Mouse (Mus musculus) megakaryocyte progenitor cell, adult 5-6 weeks (primary cell): ENCODE data around the gene 4930522H14Rik. TPM values are rescaled to one million over a fixed set of nuclear protein-coding genes. Genes with fewer than 3 reads are reported as not detected.

Experiments
- ATAC-seq: replicated peaks from 2 replicates; pipeline ENCODE4 v1.8.0; 2016; ENCODE audit warnings: mild to moderate bottlenecking, moderate TSS enrichment, inconsistent platforms; ENCODE audit not compliant: poor library complexity
- total RNA-seq, 2 experiments: library from RNA; stranded (forward) in 1 of 2; stranded (reverse) in 1 of 2; fragments of 157-497, 149-512 nt in 1 of 2; fragments of 200-1000 nt in 1 of 2; gene quantifications; 2 replicates each; pipeline versions ENCODE4 v1.2.3 to v1.2.4; 2015 to 2017

The 4930522H14Rik gene
- not detected in 2 replicates for total RNA-seq (2015)
- total RNA-seq (2017): not detected in 2 replicates

DNA sequence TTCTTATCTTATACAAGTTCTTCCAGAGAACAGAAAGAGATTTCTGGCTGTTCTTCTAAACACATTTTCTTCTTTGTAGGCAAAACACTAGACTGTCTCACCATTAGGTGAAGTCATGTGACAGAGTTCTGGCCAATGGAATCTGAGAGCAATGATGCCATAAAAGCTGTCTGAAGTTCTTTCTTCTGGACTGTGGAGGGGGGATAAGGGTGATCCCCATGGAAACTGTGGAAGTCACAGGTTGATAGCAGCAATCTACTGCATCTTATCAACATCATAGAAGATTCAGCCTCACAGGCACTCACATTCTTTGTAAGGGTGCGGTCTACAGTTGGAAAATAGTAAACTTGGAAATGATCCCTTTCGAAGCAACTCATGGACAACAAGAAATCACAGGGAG, at the start of gene 4930522H14Rik:
Gene 4930522H14Rik, minus strand, starts transcription at position 187 of the 400 bp plus-strand sequence.
- ATAC-seq: no peak

DNA sequence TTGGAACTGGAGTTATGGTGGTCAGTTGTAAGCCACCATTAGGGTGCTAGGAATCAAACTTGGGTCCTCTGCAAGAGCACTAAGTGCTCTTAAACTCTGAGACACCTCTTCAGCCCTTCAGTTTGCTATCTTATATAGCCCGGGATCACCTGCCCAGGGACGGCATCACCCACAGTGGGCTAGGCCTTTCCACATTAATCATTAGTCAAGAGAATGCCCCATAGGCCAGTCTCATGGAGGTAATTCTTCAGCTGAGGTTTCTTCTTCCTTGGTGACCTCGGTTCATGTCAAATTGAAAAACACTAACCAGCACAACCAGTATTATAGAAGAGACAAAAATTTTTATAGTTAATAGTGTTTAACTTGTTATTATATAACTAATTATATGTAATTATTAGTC, 47.3 kb upstream of the 4930522H14Rik start:
- no peak for ATAC-seq

GRCm38 (mm10) chr4:109576933-109577332, 45.8 kb upstream of the 4930522H14Rik start:
- peak; percentile 75 for ATAC-seq

- ATAC-seq: no peak
Observed at GRCm38 (mm10) chr4:109574845-109575244, 43.7 kb upstream of the 4930522H14Rik start.

DNA sequence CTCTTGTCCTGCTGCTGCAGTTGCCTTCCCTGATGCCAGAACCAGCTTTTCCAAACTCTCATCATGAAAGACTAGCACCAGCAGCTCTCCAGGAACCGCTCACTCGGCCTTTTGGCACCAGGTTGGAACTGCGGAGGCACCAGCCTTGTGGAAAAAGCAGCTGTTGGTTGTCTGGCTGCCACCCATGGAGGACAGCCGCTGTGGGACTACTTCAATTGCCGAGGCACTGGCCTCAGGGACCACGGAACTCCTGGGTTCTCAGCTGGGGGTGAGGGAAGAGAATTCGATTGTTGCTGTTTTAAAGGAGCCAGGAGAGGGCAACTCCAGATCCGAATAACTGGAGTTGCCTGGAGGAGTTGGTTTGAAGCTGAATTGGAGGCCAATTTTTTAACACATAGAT, 43.2 kb upstream of the 4930522H14Rik start:
- no peak for ATAC-seq

- ATAC-seq: no peak
Observed at GRCm38 (mm10) chr4:109572632-109573031, 41.5 kb upstream of the 4930522H14Rik start.

GRCm38 (mm10) chr4:109569421-109569820, 38.3 kb upstream of the 4930522H14Rik start:
- ATAC-seq: no peak

DNA sequence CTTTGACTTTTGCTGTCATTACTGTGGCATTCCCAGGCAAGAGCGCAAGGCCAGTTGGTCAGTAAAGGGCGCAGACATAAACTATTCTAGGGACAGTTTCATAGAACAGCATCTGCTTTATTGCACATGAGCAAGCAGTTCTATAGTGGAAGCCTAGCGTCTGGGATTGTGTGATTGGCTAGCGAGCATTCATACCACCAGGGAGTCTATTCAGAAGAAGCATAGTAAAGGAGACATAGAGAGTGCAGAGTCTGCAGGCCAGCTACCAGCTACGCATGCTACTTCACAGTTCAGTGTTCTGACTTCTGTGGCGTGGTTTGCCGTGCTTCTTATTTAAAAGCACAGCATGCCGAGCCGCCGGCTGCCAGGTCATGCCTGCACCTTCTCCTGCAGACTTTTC, 37.9 kb upstream of the 4930522H14Rik start:
- no peak for ATAC-seq

- no peak for ATAC-seq
Observed at GRCm38 (mm10) chr4:109564711-109565110, 33.6 kb upstream of the 4930522H14Rik start.

GRCm38 (mm10) chr4:109550338-109551150, 19.4 kb upstream of the 4930522H14Rik start:
- peak; percentile 60 for ATAC-seq

DNA sequence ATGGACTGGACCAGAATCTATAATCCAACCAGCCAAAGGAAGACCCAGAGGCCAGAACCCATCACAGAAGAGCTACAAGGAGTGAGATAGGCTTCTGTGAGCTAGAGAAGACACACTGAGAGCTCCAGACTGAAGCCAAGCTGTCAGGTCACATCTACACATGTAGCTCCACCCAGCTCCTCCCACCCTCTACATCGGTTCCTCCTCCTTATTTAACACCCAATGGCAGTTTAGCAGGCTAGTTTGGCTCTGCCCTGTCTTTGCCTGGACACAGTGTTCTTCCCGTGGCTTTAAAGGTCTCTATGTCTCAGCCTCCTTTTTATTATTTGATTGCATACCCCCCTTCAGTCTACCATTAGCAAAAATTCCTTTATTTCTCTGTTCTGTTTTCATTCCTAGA, 16.2 kb upstream of the 4930522H14Rik start:
- peak; percentile 57; the same call in 1 of the 2 replicates for ATAC-seq

DNA sequence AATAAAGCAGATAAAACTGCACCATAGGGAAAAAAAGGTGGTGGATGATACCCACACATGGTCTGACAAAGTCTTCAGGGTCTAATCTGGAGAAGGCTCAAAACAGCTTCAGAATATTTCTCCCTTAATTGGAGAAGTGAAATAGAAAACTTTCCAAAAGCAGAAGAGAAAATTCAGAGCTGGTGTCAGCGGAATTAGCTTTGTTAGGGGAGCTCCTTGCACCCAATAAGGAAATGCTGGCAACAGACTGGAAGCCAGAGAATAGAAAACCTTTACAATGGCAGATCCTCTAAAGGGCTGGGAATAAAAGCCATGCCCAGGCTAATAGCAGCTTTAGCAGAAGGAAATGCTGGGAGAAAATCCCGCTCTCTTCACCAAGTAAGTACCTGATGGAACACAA, 15.4 kb upstream of the 4930522H14Rik start:
- ATAC-seq: peak; percentile 37; the same call in 1 of the 2 replicates

DNA sequence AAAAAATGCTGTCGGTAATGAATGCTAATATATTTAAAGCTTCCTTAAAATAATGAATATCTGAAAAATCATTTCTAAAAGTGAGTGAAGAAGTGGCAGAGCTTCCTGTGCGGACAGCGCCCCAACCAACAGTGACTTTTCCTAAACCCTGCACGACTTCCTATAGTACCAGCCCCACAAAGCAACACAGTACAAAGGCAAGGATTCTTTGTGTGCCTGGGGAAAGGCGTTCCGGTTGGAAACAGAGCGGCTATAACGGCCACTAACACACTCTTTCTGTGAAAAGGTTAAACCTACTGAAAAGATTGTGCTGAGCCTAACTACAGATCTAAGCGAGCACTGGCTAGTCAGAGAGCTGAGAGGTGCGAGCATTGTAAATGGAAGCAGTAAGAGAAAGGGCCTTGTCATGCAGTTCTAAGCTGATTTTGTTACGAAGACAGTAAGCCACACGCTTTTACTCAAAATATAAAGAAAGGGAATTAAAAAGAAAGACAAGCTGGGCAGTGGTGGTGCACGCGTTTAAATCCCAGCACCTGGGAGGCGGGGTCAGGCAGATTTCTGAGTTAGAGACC, 766 bp downstream of the 4930522H14Rik start:
- ATAC-seq: no peak

DNA sequence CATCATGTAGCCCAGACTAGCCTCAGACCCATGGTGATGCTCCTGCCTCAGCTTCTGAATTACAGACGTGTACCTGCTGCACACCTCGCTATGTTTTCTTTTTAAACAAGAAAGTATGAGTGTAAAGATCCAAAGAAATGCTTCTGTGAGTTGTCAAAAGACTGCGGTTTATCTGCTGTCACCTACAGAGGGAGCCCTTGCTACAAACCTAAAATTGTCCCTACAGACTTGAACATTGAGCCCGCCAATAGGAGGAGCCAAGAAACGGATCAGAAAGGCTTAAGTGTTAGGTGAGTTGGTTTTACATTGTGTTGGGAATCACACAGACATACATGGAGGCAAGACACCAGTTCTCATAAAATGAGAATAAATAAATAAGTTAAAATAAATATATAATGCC, 26.2 kb downstream of the 4930522H14Rik start:
- peak; percentile 99 for ATAC-seq

GRCm38 (mm10) chr4:109498476-109498875, 32.6 kb downstream of the 4930522H14Rik start:
- ATAC-seq: no peak

DNA sequence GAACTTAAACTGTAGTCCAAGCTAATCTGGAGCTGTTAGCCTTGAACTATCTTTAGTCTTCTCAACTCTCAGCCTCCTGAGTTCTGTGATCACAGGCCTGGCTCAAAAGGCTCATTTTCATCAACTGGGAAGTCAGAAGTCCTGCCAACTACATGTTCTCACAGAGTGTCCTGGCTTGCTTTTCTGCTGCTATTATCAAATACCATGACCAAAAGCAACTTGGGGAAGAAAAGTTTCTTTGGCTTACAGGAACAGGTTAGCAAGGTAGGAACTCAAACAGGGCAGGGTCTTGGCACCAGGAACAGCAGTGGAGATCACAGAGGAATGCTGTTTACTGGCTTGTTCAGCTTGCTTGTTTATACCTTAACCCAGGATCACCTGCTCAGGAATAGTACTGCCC, 37.5 kb downstream of the 4930522H14Rik start:
- ATAC-seq: no peak

- ATAC-seq: no peak
Observed at GRCm38 (mm10) chr4:109488812-109489211, 42.3 kb downstream of the 4930522H14Rik start.

GRCm38 (mm10) chr4:109484621-109485020, 46.5 kb downstream of the 4930522H14Rik start, which contains the start of gene Rnf11:
Rnf11 (minus strand) TSS chr4:109484728.
- ATAC-seq: peak; percentile 87

DNA sequence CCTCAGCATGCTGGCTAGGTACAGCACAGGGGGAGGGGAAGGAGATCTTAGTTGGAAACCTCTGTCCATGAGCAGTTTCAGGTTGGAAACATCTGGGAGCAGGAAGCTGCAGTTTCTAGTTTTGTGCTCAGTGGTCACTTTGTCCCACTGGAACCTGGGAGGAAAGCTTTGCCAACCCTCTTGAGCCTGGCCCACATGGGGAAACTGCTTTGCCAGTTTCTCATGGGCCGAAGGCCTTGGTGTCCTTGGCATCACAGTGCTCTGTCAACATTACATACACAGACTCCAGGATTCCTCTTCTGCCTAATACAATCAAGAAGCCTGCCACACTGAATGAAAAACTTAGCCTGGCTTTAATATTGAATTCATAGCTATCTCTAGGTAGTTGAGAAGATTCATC, 48.4 kb downstream of the 4930522H14Rik start:
- no peak for ATAC-seq

GRCm38 (mm10) chr4:109481424-109481823, 49.7 kb downstream of the 4930522H14Rik start:
- peak; percentile 62 for ATAC-seq

GRCm38 (mm10) chr4:109477454-109477853, 53.6 kb downstream of the 4930522H14Rik start:
- no peak for ATAC-seq

- ATAC-seq: peak; percentile 82
Observed at GRCm38 (mm10) chr4:109476554-109477014, 54.5 kb downstream of the 4930522H14Rik start.
